Mouse (Mus musculus) yolk sac, embryonic 10.5 days (tissue): Measurements from ENCODE around the gene Olfr996.
"Not testable (repeated sequence)": the region's sequence is repeated elsewhere in the genome, so short reads cannot be mapped to it uniquely, and the experiment has no call there.

Experiments used
- DNase-seq: peaks from one replicate; pipeline ENCODE4 v3.0.0-alpha.2; 2017; ENCODE audit warnings: low spot score

The Olfr996 gene

DNA sequence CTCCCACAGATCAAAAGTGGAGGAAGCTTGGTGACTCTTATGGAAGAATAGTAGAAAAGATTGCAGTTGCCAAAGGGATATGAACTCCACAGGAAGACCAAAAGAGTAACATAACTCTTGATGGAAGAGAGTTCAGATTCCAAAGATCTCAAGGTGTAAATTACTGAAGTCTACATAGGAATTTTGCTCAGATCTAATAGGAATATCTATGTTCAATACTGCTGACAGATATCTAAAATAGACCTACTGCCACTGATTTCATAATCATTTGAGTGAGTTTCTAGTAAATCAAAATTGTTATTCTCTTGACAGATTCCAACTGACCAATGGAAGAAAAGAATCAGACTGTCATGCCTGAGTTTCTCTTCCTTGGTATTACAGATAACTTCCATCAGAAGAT lies at the start of gene Olfr996:
Gene Olfr996, plus strand, starts transcription at position 301 of the 400 bp plus-strand sequence.
- DNase-seq = no peak

DNA sequence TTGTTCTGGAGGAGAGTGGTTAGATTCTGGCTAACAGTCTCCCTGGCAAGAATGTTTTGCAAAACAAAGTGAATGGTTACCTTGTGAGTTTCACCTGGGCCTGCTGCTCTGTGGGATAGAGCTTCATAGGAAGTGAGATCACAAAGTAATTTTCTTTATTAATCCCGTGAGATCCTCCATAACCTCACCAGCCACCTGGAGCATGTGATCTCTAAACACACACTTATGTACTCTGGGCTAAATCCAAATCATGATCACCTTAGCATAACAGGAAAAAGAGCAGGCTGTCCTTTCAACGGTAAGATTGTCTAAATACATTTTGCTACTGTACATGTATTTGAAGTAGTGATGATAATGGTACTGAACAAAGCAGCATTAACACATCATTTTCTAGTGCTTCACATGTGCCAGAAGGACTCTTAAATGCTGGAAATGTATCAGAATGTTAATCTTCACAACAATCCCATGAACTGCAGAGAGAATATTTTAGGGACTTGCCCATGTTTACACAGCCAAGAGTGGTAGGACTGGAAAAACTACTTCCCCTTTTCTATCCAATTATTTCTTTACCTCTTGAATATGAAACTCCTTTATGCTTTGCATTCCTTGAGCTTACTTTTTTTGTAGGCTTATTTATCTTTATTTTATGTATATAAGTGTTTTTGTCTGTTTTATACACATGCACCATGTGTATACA lies 46.8 kb upstream of the Olfr996 start:
- no peak for DNase-seq

DNA sequence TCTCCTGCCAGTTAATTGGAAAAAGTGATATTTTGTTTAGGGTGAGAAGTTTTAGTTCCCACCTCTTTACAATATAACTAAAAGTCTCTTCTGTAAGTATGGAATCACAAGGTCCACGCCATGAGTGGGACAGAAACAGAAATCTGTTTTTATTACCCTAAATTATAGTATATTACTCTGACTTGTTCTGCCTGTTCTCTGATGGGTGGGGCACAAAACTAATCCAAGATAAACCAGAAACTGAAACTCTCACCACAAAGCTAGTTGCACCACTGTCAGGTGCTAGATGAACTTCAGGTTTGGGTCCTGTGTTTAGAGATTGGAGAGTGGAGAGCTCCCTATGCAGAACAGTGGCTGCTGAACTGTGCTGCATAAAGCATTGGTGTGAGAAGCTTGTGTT lies 45.1 kb upstream of the Olfr996 start:
- DNase-seq = no peak

DNA sequence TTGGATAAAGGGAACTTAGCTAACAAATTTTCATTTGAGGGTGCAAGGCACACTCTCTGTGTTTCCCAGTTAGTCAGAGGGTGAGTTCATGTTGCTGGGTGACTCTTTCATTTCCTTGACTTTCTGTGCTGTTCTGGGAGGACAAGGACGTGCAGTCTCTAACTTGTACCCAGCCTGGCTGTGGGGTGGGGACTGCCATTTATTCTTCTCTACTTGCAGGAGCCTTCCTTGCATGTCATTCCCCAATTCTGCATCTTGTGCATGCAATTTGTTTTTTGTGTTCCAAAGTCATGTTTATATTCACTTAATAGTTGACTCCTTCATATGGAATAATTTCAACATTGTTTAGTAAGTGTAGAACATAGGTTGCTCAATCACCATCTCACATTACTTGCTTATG lies 24.2 kb upstream of the Olfr996 start:
- DNase-seq = no peak

DNA sequence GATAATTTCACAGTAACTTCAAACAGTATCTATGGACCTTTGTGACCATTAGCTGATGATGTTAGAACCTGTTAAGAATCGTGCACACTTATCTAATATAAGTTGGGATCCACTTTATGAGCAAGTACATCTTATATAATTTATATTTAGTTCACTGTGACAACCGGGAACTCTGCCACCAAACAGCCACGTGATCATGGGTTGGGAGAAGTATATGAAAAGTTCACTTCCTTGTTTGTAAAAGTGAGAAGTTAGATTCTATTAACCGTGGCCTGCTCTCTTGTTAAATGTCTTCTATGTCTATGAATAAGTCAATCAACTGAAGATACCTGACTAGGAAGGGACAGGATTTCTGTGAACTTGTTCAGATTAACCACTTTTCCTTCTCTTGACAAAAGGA lies 18.8 kb upstream of the Olfr996 start:
- DNase-seq = no peak

DNA sequence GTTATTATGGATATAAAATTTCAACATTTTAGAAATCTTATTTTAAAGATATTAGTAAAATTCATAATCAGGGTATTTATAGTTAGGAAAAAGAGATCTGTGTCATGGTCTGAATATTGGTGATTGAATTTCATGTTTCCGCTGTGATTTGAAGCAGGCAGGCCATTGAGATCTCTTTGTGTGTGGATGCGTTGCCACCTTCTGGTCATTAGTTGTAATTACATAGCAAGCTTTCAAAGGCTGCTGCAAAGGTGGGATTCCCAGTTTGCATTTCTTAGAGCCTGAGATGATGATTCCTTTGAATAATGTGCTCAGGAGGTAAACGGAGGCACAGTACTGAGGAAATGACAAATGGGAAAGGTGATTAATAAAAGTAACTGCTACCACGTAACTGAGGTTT lies 17.8 kb upstream of the Olfr996 start:
- DNase-seq = no peak

DNA sequence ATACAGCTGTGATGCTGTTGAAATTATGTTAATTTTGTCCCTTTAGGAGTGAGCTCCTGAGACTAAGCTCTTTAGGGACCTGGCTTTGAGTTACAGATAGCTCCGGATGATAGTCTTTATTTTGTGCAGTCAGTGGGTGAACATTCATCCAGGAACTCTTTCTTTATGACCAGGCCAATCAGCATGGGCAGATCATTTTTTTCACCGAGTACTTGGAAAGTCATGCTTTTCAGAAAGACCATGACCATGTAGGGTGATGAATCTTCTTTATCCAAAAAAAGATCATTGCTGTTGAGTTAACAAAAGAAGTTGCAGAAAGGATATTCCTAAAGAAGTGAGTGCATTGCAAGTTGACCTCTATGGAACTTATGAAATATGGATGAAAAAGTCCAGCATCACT lies 9.6 kb downstream of the Olfr996 start, which contains the start of gene Olfr998:
Gene Olfr998, plus strand, starts transcription at position 301 of the 400 bp plus-strand sequence.
- DNase-seq = not testable (repeated sequence)

DNA sequence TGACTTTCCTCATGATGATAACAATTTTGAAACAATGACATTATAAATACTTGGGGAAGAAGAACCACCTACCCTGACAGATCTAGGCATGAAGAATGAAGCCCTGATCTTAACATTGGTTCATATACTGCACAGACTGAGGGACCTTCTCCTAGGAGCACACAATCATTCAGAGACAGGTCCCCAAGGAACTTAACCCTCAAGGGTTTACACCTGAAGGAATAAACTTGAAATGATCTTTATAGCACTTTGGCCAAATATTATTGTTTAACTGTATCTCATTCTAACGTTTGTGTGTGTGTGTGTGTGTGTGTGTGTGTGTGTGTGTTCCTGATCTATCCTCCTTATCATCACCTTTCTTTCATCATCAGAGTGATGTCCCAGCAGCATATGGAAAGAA lies 32.8 kb downstream of the Olfr996 start, which contains the start of gene Olfr1000:
Gene Olfr1000, minus strand, starts transcription at position 101 of the 400 bp plus-strand sequence.
- DNase-seq = no peak
